Mouse (Mus musculus) thymus, postnatal 0 days (tissue): ENCODE measurements around the gene Gsk3b. TPM values are rescaled to one million over a fixed set of nuclear protein-coding genes. Genes with fewer than 3 reads are reported as not detected.
"Not testable (repeated sequence)": the region's sequence is repeated elsewhere in the genome, so short reads cannot be mapped to it uniquely, and the experiment has no call there.

ENCODE experiments used
- DNase-seq: peaks from one replicate; pipeline ENCODE4 v3.0.0-alpha.2; 2015; ENCODE audit warnings: low spot score
- polyA plus RNA-seq: library from polyadenylated mRNA; unstranded; fragments of >200 nt; fragmentation: Nextera tagmentation; extraction: Ambion mirVana; gene quantifications from 2 replicates; pipeline ENCODE4 v1.2.1, GENCODE M21; 2015

The Gsk3b gene
- polyA plus RNA-seq, 1 experiment from 2014 or later = 45.6 TPM

DNA sequence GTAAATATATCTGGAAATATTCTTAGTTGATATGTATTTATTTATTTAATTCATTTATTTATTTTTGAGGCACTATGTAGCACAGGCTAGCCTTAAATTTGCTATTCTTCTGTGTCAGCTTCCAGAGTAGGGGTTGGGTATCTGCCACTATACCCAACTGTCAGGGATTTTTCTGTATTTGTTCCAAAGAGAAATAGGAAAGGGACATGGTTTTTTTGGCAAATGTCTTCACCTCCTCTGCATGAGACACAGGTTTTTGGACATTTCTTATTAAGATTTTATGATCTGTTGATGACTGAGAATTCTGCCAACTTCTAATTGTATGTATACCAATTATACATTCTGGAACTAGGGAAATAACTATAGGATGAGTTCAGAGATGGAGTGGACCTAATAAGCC, 10.5 kb downstream of the Gsk3b start:
- DNase-seq = no peak

DNA sequence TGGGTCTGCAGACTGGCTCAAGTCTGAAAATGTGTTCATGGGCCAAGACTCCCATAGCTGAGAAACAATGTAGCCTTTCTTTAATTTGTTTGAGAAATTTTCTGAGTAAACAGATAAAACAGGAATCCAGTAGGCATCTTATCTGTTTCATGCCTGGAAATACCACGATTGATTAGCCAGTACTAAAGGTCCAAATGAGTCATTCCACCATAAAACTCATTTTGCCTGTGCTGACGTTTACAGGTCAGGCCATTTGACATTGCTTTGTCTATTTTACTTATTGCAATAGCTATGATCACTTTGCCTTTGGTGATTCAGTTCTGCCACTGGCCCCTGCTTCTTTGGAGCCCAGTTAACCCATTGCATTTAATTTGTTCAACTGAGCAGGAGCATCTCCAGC, 11.8 kb downstream of the Gsk3b start:
- no peak for DNase-seq

DNA sequence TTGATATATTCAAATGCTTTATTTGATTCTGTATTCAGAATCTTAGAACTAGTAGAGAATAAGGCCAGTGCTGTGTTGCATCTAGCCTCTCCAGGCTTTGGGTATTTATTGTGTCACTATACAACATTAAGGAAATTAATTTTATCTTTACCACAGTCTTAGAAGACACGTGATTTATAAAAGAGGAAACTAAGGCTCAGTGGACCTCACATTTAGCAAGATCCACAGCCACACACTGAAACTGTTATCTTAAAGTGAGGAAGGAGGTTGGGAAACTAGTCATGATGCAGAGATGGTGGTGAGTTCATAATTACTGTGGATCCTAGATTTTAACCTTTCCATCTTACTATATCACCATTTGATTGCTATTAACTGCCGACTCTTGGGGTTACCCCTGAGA, 16.7 kb downstream of the Gsk3b start:
- no peak for DNase-seq

DNA sequence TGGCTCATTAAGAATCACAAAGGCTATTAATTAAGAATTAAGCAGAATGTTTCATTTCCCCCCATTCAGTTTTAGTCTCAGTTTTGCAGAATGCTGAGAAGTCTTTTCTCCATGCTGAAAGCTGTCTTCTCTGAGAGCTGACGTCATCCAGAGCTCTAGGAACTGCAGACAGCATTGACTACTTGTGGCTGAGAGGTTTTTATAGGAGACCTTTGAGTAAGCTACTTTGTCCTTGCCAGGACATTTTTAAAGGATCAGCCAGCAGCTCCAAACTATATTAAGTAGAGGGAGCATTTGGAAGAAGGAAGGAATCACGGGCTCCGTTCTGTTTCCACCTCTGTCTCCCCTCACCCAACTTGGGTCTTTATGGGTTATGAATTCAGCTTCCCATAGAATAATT, 17.7 kb downstream of the Gsk3b start:
- DNase-seq = no peak

DNA sequence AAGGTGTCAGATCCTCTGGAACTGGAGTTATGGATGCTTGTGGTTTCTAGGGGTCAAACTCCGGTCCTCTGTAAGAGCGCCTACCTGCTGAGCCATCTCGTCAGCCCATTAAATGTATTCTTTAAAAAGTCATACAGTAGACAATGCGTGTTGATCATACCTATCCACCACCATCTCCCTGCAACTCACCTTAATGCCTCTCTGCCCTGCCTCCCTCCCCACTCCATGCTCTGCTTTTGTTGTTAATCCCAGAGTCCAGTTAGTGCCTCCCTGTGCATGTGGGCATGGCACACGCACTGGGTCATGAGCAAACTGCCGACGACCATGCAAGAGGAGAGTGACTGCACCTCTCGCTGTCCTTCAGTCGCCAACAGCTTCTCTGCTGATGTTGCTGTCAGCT, 21.2 kb downstream of the Gsk3b start:
- no peak for DNase-seq

DNA sequence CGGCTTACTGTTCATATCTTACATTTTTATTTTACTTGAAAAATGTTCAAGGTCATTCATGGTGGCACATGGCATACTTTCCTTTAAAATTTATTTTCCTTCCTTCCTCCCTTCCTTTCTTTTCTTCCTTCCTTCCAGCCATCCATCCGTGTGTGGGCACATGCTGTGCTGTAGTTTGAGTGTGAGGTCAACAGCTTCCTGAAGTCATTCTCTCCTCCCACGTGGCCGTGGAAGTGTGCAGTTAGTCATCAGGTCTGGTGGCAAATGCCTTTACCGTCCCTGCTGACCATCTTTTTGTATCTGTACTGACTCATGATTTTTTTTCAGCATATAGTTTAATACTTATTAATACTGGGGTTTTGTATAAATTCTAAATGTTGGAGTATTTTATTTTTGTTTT, 21.8 kb downstream of the Gsk3b start:
- DNase-seq = no peak

DNA sequence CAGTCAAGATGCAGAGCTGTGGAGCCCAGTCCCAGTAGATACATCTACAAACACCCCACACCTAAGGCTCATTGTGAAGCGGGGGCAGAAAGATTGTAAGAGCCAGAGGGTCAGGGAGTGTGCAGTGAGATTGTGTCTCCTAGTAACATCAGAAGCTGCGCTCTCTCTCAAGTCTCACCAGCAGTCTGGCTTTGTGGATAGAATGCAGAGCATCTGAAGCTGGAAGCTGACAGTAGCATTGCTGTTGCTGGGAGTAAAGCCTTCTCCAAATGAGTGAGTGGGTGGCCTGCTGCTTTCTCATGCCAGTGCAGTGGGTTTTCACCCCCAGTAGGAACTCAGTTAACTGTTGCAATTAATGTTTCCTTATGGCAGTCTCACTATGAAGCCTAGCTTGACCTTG, 25.3 kb downstream of the Gsk3b start:
- DNase-seq = no peak

DNA sequence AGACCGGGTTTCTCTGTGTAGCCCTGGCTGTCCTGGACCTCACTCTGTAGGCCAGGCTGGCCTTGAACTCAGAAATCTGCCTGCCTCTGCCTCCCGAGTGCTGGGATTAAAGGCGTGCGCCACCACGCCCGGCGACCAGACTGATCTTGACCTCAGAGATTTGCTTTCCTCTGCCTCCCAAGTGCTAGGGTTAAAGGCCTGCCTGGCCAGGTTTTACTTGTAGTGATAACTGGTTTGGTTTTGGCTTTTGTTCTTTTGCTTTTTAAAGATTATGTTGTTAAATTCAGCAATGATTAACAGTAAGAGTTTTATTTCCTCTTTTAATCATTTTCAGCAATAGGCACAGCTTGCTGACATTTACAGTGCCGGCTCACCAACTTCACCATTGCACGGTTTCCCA, 29.1 kb downstream of the Gsk3b start:
- not testable (repeated sequence) for DNase-seq

DNA sequence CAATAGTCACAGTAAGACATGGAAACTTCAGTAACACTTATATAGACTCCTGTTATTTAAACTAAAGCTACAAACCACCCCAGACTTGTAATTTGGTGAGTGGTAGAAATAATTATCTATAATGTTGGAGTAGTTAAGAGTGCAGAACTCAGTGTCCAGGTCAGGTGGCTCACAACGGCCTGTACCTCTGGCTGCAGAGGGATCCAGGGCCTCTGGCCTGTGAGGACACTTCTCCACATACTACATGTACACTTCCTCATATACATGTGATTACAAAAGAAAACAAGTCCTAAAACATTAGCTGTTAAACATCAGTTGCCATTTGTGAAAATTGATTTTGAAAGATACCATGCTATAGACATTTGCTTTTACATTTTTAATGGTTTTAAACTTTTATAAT, 29.9 kb downstream of the Gsk3b start:
- DNase-seq = no peak

DNA sequence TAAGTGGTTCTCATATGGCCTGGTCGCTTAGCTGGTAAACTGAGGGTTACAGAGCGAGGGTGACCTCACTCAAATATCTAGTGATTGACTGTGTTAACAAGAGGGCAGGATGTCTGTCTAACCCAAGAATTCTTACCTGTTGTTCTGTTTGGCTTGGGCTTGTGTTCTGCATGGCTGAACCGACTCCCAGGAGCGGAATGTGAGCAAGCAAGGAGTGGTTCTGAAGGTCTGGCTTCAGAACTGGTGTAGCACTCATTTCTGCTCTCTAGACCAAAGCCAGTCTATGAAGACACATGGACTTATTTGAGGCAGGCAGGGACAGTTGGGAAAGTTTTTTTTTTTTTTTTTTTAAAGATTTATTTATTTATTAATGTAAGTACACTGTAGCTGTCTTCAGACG, 30.5 kb downstream of the Gsk3b start:
- DNase-seq = no peak

DNA sequence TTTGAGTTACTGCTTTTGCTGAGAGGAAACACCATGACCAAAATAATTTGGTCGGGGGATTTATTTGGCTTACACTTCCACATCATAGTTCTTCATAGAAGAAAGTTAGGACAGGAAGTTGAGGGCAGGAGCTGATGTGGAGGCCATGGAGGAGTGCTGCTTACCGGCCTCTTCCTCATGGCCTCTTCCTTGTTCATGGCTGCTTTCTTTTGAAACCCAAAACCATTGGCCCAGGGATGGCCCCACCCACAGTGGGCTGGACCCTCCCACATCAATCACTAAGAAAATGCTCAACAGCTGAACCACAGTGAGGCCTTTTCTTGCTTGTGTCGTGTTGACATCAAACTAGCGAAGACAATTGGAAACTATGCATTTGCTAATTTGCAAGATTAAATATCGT, 40.4 kb downstream of the Gsk3b start:
- DNase-seq = peak; percentile 23

DNA sequence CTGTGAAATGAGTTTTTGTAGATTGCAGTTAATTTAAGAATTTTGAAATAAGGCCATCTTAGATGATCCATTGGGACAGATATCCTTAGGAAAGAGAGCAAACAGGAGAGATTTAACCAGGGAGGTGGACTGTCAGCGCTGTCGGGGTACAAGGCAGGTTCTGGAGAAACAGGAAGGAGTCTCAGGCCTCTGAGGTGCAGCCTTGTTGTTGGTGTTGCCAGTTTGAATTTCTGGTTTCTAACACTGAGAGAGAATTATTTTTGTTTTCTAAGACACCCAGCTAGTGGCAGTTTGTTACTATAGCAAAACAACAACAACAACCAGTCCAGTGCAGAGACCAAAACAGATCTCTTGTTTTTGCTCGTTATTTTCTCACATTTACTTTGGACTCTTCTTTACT, 42.2 kb downstream of the Gsk3b start:
- peak; percentile 29 for DNase-seq

DNA sequence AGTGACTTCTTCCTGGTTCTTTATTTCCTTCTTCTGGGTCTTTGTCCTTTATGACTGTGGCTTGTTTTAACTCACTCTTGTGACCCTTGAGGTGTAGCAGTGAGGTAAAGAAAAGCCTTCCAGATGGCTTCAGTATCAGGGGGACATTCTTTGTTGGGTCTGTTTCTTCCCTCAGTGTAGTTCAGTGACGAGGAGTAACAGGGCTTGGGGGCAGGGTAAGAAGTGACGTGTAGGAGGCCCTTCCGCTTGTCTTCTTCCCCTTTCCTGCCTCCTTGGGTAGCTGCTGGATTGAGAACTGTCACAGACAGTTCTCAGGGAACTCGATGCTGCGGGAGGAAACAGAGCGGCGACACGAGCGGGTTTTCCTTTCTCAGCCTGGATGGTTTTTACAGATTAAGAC, 43.0 kb downstream of the Gsk3b start:
- peak; percentile 76 for DNase-seq

DNA sequence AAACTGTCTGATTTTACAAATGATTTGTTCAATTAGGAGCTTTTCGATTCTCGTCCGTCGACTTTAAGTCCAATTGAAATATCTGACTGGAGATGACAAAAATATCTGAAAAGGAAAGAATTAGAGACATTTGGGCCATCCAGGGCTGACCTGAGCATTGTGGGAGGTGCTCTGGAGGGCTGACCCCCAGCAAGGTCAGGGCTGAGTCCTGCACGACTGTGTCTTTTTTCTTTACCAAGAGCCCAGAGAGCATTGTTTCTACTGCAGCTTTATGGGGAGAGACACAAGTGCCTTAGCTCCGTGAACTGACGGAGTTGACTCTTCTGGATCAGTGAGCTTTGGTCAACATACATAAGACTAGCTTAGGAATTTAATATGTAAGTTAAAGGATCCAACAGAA, 43.4 kb downstream of the Gsk3b start:
- DNase-seq = no peak

DNA sequence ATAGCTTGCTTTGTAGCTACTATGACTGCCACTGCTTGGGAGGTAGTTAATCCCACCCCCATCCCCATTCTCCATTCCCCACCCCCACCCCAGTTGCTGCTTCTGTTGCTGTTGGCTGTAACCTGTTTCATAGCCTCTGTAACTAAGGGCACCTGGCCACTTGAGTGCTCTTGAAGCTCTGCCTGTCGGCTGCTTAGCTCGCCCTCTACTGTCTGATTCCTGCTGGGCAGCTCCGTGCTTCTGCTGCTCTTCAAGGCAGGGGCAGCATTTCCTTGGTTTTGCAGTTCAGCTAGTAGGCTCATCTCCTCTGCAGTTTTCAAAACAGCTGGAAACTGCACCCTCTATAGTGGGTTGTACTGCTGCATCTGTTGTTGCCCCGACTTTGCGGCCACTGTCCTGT, 48.5 kb downstream of the Gsk3b start:
- DNase-seq = peak; percentile 73

DNA sequence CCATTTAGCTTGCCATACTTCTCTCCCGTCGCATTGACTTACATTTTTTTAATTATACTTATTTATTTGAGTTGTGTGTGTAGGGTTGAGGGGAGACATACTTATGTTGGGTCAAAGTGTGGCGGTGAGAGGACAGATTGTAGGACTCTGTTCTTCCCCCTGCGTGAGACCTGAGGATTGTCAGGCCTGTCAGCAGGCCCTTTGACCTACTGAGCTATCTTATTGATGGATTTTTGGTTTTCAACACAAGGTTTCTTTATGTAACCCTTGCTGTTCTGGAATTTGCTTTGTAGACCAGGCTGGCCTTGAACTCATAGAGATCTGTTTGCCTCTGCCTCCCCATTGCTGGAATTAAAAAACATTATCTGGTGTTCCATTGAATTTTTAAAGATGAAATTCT, 56.1 kb downstream of the Gsk3b start:
- no peak for DNase-seq

DNA sequence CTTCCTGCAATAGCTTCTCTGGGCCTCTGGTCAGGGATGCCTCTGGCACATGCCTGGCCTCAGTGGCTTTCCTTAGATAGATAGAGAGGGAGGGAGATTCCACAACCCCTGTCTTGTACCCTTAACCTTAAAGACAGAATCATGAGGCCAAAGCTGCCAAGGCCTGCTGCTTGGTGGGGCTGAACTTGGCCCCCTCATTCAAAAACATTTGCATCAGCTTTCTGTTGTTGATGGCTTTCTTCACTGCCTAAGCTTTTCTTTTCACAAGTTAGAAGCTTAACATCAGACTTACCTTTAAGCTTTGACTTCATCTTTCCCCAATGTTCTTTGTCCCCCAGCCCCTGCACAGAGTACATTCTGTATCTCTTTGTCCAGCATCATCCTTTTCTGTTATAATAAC, 61.8 kb downstream of the Gsk3b start:
- no peak for DNase-seq

DNA sequence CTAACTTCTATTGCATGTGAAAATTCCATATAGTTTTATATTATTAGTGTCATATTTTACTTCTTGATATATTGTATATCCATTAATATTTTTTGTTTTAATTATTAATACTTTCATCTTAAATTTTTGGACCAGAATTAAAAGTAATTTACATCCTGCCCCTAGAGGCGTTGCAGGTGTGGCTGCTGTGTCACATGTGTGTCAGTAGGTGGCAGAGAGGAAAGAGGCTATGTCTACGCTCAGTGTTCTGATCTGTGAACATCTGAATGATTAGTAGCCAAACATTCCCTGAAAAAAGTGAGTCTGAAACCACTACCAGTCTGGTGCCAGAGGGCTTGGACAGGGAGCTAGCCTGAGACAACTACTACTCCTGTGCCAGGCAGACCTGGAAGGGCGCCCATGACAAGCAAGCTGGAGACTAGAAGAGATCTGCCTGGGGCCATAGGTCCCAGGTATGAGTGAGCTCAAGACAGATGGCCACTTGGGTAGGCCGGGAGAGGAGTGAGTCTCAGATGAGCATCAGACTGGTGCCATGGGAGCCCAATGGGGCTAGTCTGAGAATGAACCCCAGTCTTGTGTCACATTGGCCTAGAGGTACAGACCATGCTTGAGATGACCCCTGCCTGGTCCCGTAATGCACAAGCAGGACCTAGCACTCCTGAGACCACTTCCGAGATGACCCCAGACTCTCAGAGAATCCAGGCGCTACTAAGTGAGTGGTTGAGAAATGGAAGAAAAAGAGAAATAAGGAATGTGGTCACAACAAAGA, 69.2 kb downstream of the Gsk3b start:
- DNase-seq = no peak

DNA sequence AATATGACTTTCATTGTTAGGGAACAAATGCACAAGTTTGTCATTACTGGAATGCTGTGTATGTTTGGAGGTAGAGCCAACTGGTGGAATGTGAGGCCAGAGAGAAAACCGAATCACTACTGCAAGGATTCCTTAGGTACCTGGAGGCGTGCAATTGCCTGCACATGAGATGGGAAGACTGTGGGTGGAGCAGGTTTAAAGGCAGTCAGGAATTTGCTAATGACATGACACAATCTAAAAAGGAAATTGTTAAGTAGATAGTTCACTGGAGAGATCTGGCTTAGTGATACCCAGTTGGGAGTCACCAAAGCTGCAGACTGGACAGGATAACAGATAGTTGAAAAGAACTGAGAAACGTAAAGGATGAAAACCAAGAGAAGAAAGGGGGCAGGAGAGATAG, 73.2 kb downstream of the Gsk3b start:
- no peak for DNase-seq

DNA sequence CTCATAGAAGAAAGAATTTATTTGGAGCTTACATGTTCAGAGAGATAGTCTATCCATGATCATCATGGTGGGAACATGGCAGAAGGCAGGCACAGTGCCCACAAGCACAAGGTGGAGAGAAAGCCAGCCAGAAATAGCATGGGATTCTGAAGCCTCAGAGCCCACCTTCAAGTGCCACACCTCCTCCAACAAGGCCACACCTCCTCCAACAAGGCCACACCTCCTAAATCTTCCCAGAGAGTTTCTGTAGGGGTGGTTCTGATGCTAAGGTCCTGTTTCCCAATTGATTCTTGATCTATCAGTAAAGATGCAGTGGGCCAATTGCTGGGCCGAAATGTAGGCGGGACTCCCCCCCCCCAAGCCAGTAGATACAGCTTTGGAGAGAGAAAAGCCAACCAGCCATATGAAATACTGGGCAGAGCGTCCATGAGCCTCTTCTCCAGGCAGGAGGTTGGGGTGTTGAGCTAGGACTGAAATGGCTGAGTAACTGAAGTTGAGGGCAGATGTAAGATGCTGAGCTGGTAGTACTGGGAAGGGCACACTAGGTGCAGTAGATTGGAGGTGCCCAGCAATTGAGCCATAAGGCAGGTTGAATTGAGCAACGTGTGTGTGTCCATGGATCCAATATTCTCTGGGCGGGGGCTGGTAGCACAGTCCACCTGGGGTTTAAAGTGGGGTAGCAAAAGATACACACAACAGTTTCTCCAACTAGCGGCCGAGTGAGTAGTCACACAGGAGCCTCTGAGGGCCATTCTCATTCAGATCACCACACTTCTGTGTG, 76.2 kb downstream of the Gsk3b start:
- no peak for DNase-seq

DNA sequence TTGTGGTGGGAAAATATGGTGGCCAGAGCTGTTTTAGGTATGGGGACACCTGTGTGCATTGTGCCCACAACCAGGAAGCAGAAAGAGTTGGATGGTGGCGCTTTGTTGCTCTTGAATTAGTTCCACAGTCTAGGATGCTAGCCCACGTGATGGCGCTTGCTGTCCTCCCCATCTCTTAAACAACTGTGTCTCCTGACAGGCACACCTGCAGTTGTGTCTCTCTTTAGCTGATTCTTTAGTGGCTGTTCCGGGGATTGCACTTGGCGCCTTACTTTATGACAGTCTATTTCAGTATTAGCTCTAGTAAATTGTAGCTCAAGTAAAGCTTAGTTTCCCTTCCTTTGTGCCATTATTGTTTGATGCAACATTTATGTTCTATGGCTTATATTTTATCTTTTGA, 80.2 kb downstream of the Gsk3b start:
- no peak for DNase-seq

DNA sequence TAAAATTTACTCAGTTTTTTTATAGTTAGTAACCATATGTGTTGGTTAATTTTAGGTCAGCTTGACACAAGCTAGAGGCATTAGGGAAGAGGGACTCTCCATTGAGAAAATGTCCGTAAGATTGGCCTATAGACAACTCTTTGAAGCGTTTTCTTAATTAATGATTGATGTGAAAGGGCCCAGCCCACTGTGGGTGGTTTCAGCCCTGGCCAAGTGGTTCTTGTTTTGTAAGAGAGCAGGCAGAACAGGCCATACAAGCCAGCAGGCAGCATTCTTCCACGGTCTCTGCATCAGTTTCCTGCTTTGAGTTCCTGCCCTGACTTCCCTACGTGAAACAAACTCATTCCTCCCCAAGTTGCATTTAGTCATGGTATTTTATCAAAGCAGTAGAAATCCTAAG, 90.3 kb downstream of the Gsk3b start:
- DNase-seq = no peak

DNA sequence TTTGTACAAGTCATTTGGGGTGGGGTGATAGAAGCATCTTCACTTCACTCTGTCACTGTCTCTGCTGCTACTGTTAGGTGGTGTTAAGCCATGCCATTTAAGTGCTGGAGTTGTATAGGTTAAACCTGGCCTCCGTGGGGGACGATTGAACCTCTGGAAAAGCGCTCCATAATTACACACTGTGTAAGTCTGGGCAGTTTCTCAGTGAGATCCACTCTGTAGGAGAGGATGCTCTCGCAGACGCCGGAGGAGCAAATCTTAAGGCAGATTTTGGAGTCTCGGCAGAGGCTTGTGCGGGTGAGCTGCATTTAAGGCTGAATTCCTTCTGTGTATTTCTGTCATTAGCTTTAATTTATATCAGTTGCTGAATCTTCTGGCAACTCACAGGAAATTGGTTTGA, 92.6 kb downstream of the Gsk3b start:
- DNase-seq = no peak
